Mouse (Mus musculus): ENCODE data around the gene Pnpo. TPM values are rescaled to one million over a fixed set of nuclear protein-coding genes. Genes with fewer than 3 reads are reported as not detected.

Gene Pnpo
- polyA plus RNA-seq, 1 experiment from 2014 or later = 26.5 TPM

GRCm38 (mm10) chr11:96929096-96929765, 14.6 kb downstream of the Pnpo start:
- no peaks in the 10 kb centered on the region for H3K27me3 ChIP-seq
- ChIA-PET POLR2A (interaction anchor here (0.7 to 1.6 kb wide), 2 partner anchors 11 to 68 kb away, joined by 3 to 4 read pairs; no protein-coding TSS in a partner anchor), CTCF (interaction anchor here (0.8 to 2.0 kb wide), 7 partner anchors 9 to 92 kb away, joined by 3 to 6 read pairs (median 3); no protein-coding TSS in a partner anchor)
- in situ Hi-C loops (cut with MboI; ENCODE audit: low pct_unique_long_range_greater_than_20kb) = loop anchor here (5.0 kb wide), 1 partner anchor 98 kb away; the partner anchor contains the start of gene Scrn2
- peak; percentile 58 for ATAC-seq
- no peak for DNase-seq (ENCODE audit: low read depth, low spot score)
- no peak for TF ChIP-seq CTCF (IDR thresholded peaks at IDR 0.05)

- in situ Hi-C loops (cut with MboI; ENCODE audit: low pct_unique_long_range_greater_than_20kb) = loop anchor here (5.0 kb wide), 1 partner anchor 99 kb away; the partner anchor contains the start of gene Scrn2
- no peak for ATAC-seq
- ChIA-PET POLR2A (interaction anchor here (0.7 kb wide), 1 partner anchor 69 kb away, joined by 3 read pairs; no protein-coding TSS in a partner anchor), CTCF (interaction anchor here (0.8 to 2.0 kb wide), 5 partner anchors 8 to 93 kb away, joined by 3 to 6 read pairs (median 3); no protein-coding TSS in a partner anchor)
- no peak for TF ChIP-seq CTCF (IDR thresholded peaks at IDR 0.05)
- no peaks in the 10 kb centered on the region for H3K27me3 ChIP-seq
- DNase-seq (ENCODE audit: low read depth, low spot score) = no peak
Measured at GRCm38 (mm10) chr11:96928691-96929090, 15.1 kb downstream of the Pnpo start.

- ATAC-seq = no peak
- POLR2A ChIA-PET = interaction anchor here (1.2 kb wide), 1 partner anchor 32 kb away, joined by 3 read pairs; no protein-coding TSS in a partner anchor
- CTCF ChIA-PET = interaction anchor here (1.6 to 2.0 kb wide), 2 partner anchors 9 to 64 kb away, joined by 3 to 6 read pairs; no protein-coding TSS in a partner anchor
- no peaks in the 10 kb centered on the region for H3K27me3 ChIP-seq
- no peak for DNase-seq (ENCODE audit: low read depth, low spot score)
- in situ Hi-C loops (cut with MboI; ENCODE audit: low pct_unique_long_range_greater_than_20kb) = loop anchor here (5.0 kb wide), 1 partner anchor 99 kb away; the partner anchor contains the start of gene Scrn2
- no peak for TF ChIP-seq CTCF (IDR thresholded peaks at IDR 0.05)
Measured at GRCm38 (mm10) chr11:96928088-96928487, 15.7 kb downstream of the Pnpo start, which contains the start of gene Prr15l. TSS of gene Prr15l (plus strand) at chr11:96928104.

- ATAC-seq = no peak
- POLR2A ChIA-PET = no interaction called here
- TF ChIP-seq CTCF (IDR thresholded peaks at IDR 0.05) = no peak
- no peak for DNase-seq (ENCODE audit: low read depth, low spot score)
- CTCF ChIA-PET = interaction anchor here (1.5 to 1.6 kb wide), 2 partner anchors 11 to 37 kb away, joined by 4 to 6 read pairs; no protein-coding TSS in a partner anchor
- in situ Hi-C loops (cut with MboI; ENCODE audit: low pct_unique_long_range_greater_than_20kb) = loop anchor here (5.0 kb wide), 1 partner anchor 101 kb away; the partner anchor contains the start of gene Scrn2
- H3K27me3 ChIP-seq = no peaks in the 10 kb centered on the region
Measured at GRCm38 (mm10) chr11:96926587-96926986, 17.2 kb downstream of the Pnpo start.

- no peak for DNase-seq (ENCODE audit: low read depth, low spot score)
- ChIA-PET POLR2A (interaction anchor here (0.6 kb wide), 1 partner anchor 82 kb away, joined by 3 read pairs; no protein-coding TSS in a partner anchor), CTCF (interaction anchor here (1.5 kb wide), 1 partner anchor 38 kb away, joined by 4 read pairs; no protein-coding TSS in a partner anchor)
- no peak for TF ChIP-seq CTCF (IDR thresholded peaks at IDR 0.05)
- H3K27me3 ChIP-seq = no peaks in the 10 kb centered on the region
- ATAC-seq = no peak
- in situ Hi-C loops (cut with MboI; ENCODE audit: low pct_unique_long_range_greater_than_20kb) = loop anchor here (5.0 kb wide), 1 partner anchor 102 kb away; the partner anchor contains the start of gene Scrn2
Measured at GRCm38 (mm10) chr11:96925469-96926148, 18.2 kb downstream of the Pnpo start.

GRCm38 (mm10) chr11:96924861-96925260, 18.9 kb downstream of the Pnpo start:
- CTCF ChIA-PET = no interaction called here
- TF ChIP-seq CTCF (IDR thresholded peaks at IDR 0.05) = no peak
- ATAC-seq (no peak), DNase-seq (ENCODE audit: low read depth, low spot score) (no peak)
- H3K27me3 ChIP-seq = no peaks in the 10 kb centered on the region
- POLR2A ChIA-PET = no interaction called here
- in situ Hi-C loops (cut with MboI; ENCODE audit: low pct_unique_long_range_greater_than_20kb) = loop anchor here (5.0 kb wide), 1 partner anchor 102 kb away; the partner anchor contains the start of gene Scrn2

GRCm38 (mm10) chr11:96919003-96919402, 24.8 kb downstream of the Pnpo start:
- DNase-seq (ENCODE audit: low read depth, low spot score) (no peak), ATAC-seq (peak; percentile 41)
- no peak for TF ChIP-seq CTCF (IDR thresholded peaks at IDR 0.05)
- in situ Hi-C loops (cut with MboI; ENCODE audit: low pct_unique_long_range_greater_than_20kb) = loop anchor here (5.0 kb wide), 1 partner anchor 43 kb away; no protein-coding TSS in a partner anchor
- CTCF ChIA-PET = interaction anchor here (0.8 to 3.8 kb wide), 5 partner anchors 10 to 110 kb away, joined by 3 to 16 read pairs (median 13); partner anchors contain the start of gene Scrn2
- no peaks in the 10 kb centered on the region for H3K27me3 ChIP-seq
- POLR2A ChIA-PET = interaction anchor here (1.2 to 2.2 kb wide), 3 partner anchors 11 to 54 kb away, joined by 3 to 6 read pairs (median 4); no protein-coding TSS in a partner anchor

GRCm38 (mm10) chr11:96917415-96917814, 26.4 kb downstream of the Pnpo start:
- ATAC-seq (no peak), DNase-seq (ENCODE audit: low read depth, low spot score) (no peak)
- H3K27me3 ChIP-seq = no peaks in the 10 kb centered on the region
- in situ Hi-C loops (cut with MboI; ENCODE audit: low pct_unique_long_range_greater_than_20kb) = loop anchor here (5.0 kb wide), 1 partner anchor 45 kb away; no protein-coding TSS in a partner anchor
- no peak for TF ChIP-seq CTCF (IDR thresholded peaks at IDR 0.05)
- POLR2A ChIA-PET = interaction anchor here (0.7 to 1.4 kb wide), 2 partner anchors 21 to 22 kb away, joined by 3 read pairs; no protein-coding TSS in a partner anchor
- CTCF ChIA-PET = interaction anchor here (0.8 to 3.8 kb wide), 5 partner anchors 15 to 46 kb away, joined by 3 to 17 read pairs (median 13); no protein-coding TSS in a partner anchor

- ATAC-seq = no peak
- CTCF ChIA-PET = interaction anchor here (0.7 to 3.8 kb wide), 6 partner anchors 17 to 61 kb away, joined by 3 to 17 read pairs (median 4); no protein-coding TSS in a partner anchor
- no peak for TF ChIP-seq CTCF (IDR thresholded peaks at IDR 0.05)
- in situ Hi-C loops (cut with MboI; ENCODE audit: low pct_unique_long_range_greater_than_20kb) = loop anchor here (5.0 kb wide), 1 partner anchor 45 kb away; no protein-coding TSS in a partner anchor
- POLR2A ChIA-PET = interaction anchor here (0.7 to 1.4 kb wide), 3 partner anchors 20 to 23 kb away, joined by 3 read pairs; no protein-coding TSS in a partner anchor
- no peak for DNase-seq (ENCODE audit: low read depth, low spot score)
- H3K27me3 ChIP-seq = no peaks in the 10 kb centered on the region
Measured at GRCm38 (mm10) chr11:96916885-96917396, 26.8 kb downstream of the Pnpo start.
